Mouse (Mus musculus) kidney, embryonic 14.5 days (tissue): ENCODE data around the gene Mad2l1bp. TPM values are rescaled to one million over a fixed set of nuclear protein-coding genes. Genes with fewer than 3 reads are reported as not detected.
A peak's percentile ranks its signal among the peaks of the same experiment; 100 is the strongest.

Experiments used
- ATAC-seq: fragments of 200-750 bp; cut with Nextera tagmentation; 2 replicates; pipeline ENCODE4 v1.8.0; 2017; ENCODE audit warnings: moderate number of reproducible peaks, mild to moderate bottlenecking, moderate TSS enrichment, moderate library complexity; ENCODE audit not compliant: low FRiP score, low TSS enrichment
- H3K27ac ChIP-seq: fragments of 300-500 bp; sonication (generic); 2 replicates; pipeline ENCODE4 v1.5.1; 2014; ENCODE audit warnings: low read depth, mild to moderate bottlenecking, low read length, moderate library complexity, mixed read lengths
- H3K27me3 ChIP-seq: fragments of 300-500 bp; sonication (generic); 2 replicates; pipeline ENCODE4 v1.6.1; 2014; ENCODE audit warnings: mild to moderate bottlenecking, low read length; ENCODE audit not compliant: control insufficient read depth, insufficient read depth
- H3K36me3 ChIP-seq: fragments of 300-500 bp; sonication (generic); 2 replicates; pipeline ENCODE4 v1.6.1; 2014; ENCODE audit warnings: low read length, mixed read lengths; ENCODE audit not compliant: control insufficient read depth, insufficient read depth
- H3K4me1 ChIP-seq: fragments of 300-500 bp; sonication (generic); 2 replicates; pipeline ENCODE4 v1.6.1; 2014; ENCODE audit warnings: low read length, mixed read lengths; ENCODE audit not compliant: control insufficient read depth, insufficient read depth
- H3K4me2 ChIP-seq: fragments of 300-500 bp; sonication (generic); replicated peaks from 2 replicates; pipeline ENCODE4 v1.6.1; 2014; ENCODE audit warnings: low read depth, mild to moderate bottlenecking, low read length
- H3K4me3 ChIP-seq: fragments of 300-500 bp; sonication (generic); 2 replicates; pipeline ENCODE4 v1.5.1; 2014; ENCODE audit warnings: mild to moderate bottlenecking, low read length
- H3K9ac ChIP-seq: fragments of 300-500 bp; sonication (generic); 2 replicates; pipeline ENCODE4 v1.6.1; 2014; ENCODE audit warnings: low read depth, mild to moderate bottlenecking, low read length, moderate library complexity
- H3K9me3 ChIP-seq: fragments of 300-500 bp; sonication (generic); 2 replicates; pipeline ENCODE4 v1.6.1; 2016; ENCODE audit warnings: low read length; ENCODE audit not compliant: control insufficient read depth
- WGBS: fragments of 180-500 bp; shearing (Covaris S2); extraction: QIAGEN DNeasy Blood & Tissue Kit; methylation state at CpG from one replicate; pipeline ENCODE4 v1.1.7; 2014; 5-methylcytosine and 5-hydroxymethylcytosine counted together
- polyA plus RNA-seq: library from polyadenylated mRNA; unstranded; fragments of >200 nt; fragmentation: Nextera tagmentation; extraction: Ambion mirVana; gene quantifications from 2 replicates; pipeline ENCODE4 v1.2.1, GENCODE M21; 2014

Mad2l1bp gene
- polyA plus RNA-seq, 1 experiment from 2014 or later, result 34.2 TPM

GRCm38 (mm10) chr17:46110402-46111289 lies 42.7 kb downstream of the Mad2l1bp start, which contains the start of gene Mrps18a:
Gene Mrps18a (plus strand): TSS chr17:46110986.
- H3K4me2 ChIP-seq, result peak within 1 kb of the TSS; percentile 67
- H3K9me3 ChIP-seq, result no peaks in the 10 kb centered on the region
- H3K36me3 ChIP-seq, result no peaks in the 10 kb centered on the region; the same call in 1 of the 2 replicates
- H3K9ac ChIP-seq, result peak within 1 kb of the TSS; percentile 82
- WGBS, result 6% methylated on average over 38 of the region's 38 CpGs
- ATAC-seq, result peak; percentile 94
- peak within 1 kb of the TSS; percentile 44; the same call in 1 of the 2 replicates for H3K27ac ChIP-seq
- no peaks in the 10 kb centered on the region for H3K27me3 ChIP-seq
- peak within 1 kb of the TSS; percentile 90 for H3K4me3 ChIP-seq
- H3K4me1 ChIP-seq, result peaks cover 7% of the 10 kb centered on the region

GRCm38 (mm10) chr17:46108286-46108685 lies 45.1 kb downstream of the Mad2l1bp start:
- H3K27me3 ChIP-seq, result no peaks in the 10 kb centered on the region
- no peak overlapping the region for H3K4me2 ChIP-seq
- 86% methylated on average over 4 of the region's 4 CpGs for WGBS
- no peak overlapping the region for H3K4me3 ChIP-seq
- H3K4me1 ChIP-seq, result peaks cover 18% of the 10 kb centered on the region
- H3K27ac ChIP-seq, result no peak overlapping the region
- no peak for ATAC-seq
- no peaks in the 10 kb centered on the region for H3K36me3 ChIP-seq
- H3K9me3 ChIP-seq, result no peaks in the 10 kb centered on the region
- H3K9ac ChIP-seq, result no peak overlapping the region

- Histone ChIP-seq H3K4me3 (no peak overlapping the region), H3K9me3 (no peaks in the 10 kb centered on the region), H3K4me1 (peaks cover 24% of the 10 kb centered on the region), H3K9ac (peak overlapping the region; percentile 23; the same call in 1 of the 2 replicates), H3K36me3 (no peaks in the 10 kb centered on the region), H3K27ac (peak overlapping the region; percentile 57), H3K4me2 (0 out of 2 replicates have a peak overlapping the region, but pooled peaks have one; percentile 11), H3K27me3 (no peaks in the 10 kb centered on the region)
- peak; percentile 97 for ATAC-seq
- 3% methylated on average over 12 of the region's 12 CpGs for WGBS
These were observed 48.9 kb downstream of the Mad2l1bp start for GRCm38 (mm10) chr17:46104487-46104886.

- Histone ChIP-seq H3K27ac (peak overlapping the region; percentile 30; the same call in 1 of the 2 replicates), H3K27me3 (no peaks in the 10 kb centered on the region), H3K36me3 (no peaks in the 10 kb centered on the region), H3K4me2 (no peak overlapping the region), H3K4me1 (peaks cover 28% of the 10 kb centered on the region), H3K4me3 (no peak overlapping the region), H3K9me3 (no peaks in the 10 kb centered on the region), H3K9ac (no peak overlapping the region)
- no peak for ATAC-seq
- WGBS, result 74% methylated on average over 8 of the region's 8 CpGs
These were observed 50.7 kb downstream of the Mad2l1bp start for GRCm38 (mm10) chr17:46102608-46103159.

GRCm38 (mm10) chr17:46101906-46102305 lies 51.4 kb downstream of the Mad2l1bp start:
- Histone ChIP-seq H3K27ac (peak overlapping the region; percentile 51; the same call in 1 of the 2 replicates), H3K4me1 (peaks cover 28% of the 10 kb centered on the region), H3K4me2 (no peak overlapping the region), H3K9ac (no peak overlapping the region), H3K4me3 (no peak overlapping the region), H3K9me3 (no peaks in the 10 kb centered on the region), H3K27me3 (no peaks in the 10 kb centered on the region), H3K36me3 (no peaks in the 10 kb centered on the region)
- no peak for ATAC-seq
- WGBS, result 47% methylated on average over 9 of the region's 9 CpGs

- no peak overlapping the region for H3K4me2 ChIP-seq
- ATAC-seq, result no peak
- H3K27ac ChIP-seq, result no peak overlapping the region
- no peaks in the 10 kb centered on the region for H3K27me3 ChIP-seq
- peaks cover 17% of the 10 kb centered on the region for H3K4me1 ChIP-seq
- H3K4me3 ChIP-seq, result no peak overlapping the region
- H3K9ac ChIP-seq, result no peak overlapping the region
- no peaks in the 10 kb centered on the region for H3K9me3 ChIP-seq
- WGBS, result 66% methylated on average over 8 of the region's 8 CpGs
- H3K36me3 ChIP-seq, result no peaks in the 10 kb centered on the region
These were observed 54.8 kb downstream of the Mad2l1bp start for GRCm38 (mm10) chr17:46098525-46098924.

Other genes with a start within 250 kb of the Mad2l1bp start
- 8.2 and 10.1 TPM in 2 replicates for gene Vegfa, start 121.2 kb downstream of the Mad2l1bp start, polyA plus RNA-seq
- gene Mrps18a, start 42.6 kb downstream of the Mad2l1bp start, polyA plus RNA-seq, result 149 and 164 TPM in 2 replicates
- 14.4 and 14.8 TPM in 2 replicates for gene Rsph9, start 9.3 kb downstream of the Mad2l1bp start, polyA plus RNA-seq
- gene Gtpbp2, start 7.5 kb upstream of the Mad2l1bp start, polyA plus RNA-seq, result 35.6 and 36.0 TPM in 2 replicates
- gene Polh, start 49.1 kb upstream of the Mad2l1bp start, polyA plus RNA-seq, result 9.3 and 15.6 TPM in 2 replicates
- gene Xpo5, start 49.2 kb upstream of the Mad2l1bp start, polyA plus RNA-seq, result 36.6 and 61.5 TPM in 2 replicates
- 114 and 120 TPM in 2 replicates for gene Polr1c, start 94.5 kb upstream of the Mad2l1bp start, polyA plus RNA-seq
- gene Yipf3, start 94.5 kb upstream of the Mad2l1bp start, polyA plus RNA-seq, result 102 and 106 TPM in 2 replicates
- 0.54 and 0.92 TPM in 2 replicates for gene Lrrc73, start 100.0 kb upstream of the Mad2l1bp start, polyA plus RNA-seq
- gene Tjap1, start 129.5 kb upstream of the Mad2l1bp start, polyA plus RNA-seq, result 38.5 and 39.4 TPM in 2 replicates
- not detected in 2 replicates for gene Dlk2, start 143.9 kb upstream of the Mad2l1bp start, polyA plus RNA-seq
- 3.5 and 4.6 TPM in 2 replicates for gene Abcc10, start 174.8 kb upstream of the Mad2l1bp start, polyA plus RNA-seq
- 12.1 and 18.3 TPM in 2 replicates for gene Zfp318, start 230.2 kb upstream of the Mad2l1bp start, polyA plus RNA-seq